Mouse (Mus musculus) lung, postnatal 0 days (tissue): ENCODE measurements at regions not wholly inside any gene's neighbourhood (a gene's known extent, or its start where the extent isn't known, plus 50 kb on each side); places are given as distances from the start of the nearest gene placed in this dataset.

Source experiments
- CTCF ChIP-seq: IDR thresholded peaks from 2 replicates; pipeline ENCODE4 v1.5.1; 2016; ENCODE audit warnings: antibody characterized with exemption, mild to moderate bottlenecking
- EP300 ChIP-seq: IDR thresholded peaks from 2 replicates; pipeline ENCODE4 v1.6.1; 2016; ENCODE audit warnings: antibody characterized with exemption, mild to moderate bottlenecking, control low read depth

DNA sequence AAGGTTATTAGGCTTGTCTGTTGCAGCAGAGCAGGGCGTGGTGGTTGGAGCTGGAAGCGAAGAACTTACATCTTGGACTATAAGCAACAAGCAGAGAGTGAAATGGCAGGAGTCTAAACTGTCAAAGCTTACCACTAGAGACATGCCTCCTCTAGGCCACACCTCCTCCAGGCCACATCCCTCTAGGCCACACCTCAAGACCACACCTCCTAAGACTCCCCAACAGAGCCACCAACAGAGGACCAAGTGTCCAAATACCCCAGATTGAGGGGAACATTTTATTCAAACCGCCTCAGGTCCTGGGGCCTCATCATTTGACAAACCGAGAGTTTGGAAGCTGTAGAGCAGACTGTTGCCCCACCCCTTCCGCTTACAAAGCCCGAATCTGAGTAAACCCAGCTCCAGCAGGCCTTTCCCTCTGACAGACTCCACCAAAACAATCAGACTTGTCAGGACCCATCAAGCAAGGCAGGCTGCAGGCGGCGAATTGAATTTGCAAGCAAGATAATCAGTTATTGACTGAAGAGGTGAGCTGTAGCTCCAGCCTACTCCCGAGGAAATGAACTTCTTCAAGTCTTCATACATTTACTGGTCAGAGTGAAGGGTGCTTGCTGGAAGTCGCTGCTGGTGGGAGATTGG lies 253.5 kb upstream of the Kcnab2 start:
- no peak for TF ChIP-seq CTCF
- no peak for TF ChIP-seq EP300
